Mouse (Mus musculus) kidney, adult 11 months (tissue): ENCODE results near the gene Snx1.
A peak's percentile ranks its signal among the peaks of the same experiment; 100 is the strongest.

Experiments used
- DNase-seq: peaks from one replicate; pipeline ENCODE4 v3.0.0; 2022

Snx1 gene

GRCm38 (mm10) chr9:66126456-66127192 lies at the start of gene Snx1, which contains the start of gene Ciao2a:
Snx1 (minus strand) TSS chr9:66126587.
Ciao2a (plus strand) TSS chr9:66126611.
- peak; percentile 97 for DNase-seq

GRCm38 (mm10) chr9:66174985-66175384 lies 48.6 kb upstream of the Snx1 start:
- no peak for DNase-seq

GRCm38 (mm10) chr9:66173316-66173855 lies 47.0 kb upstream of the Snx1 start:
- DNase-seq: no peak

GRCm38 (mm10) chr9:66171275-66171921 lies 45.0 kb upstream of the Snx1 start:
- DNase-seq: no peak

- no peak for DNase-seq
Measured at GRCm38 (mm10) chr9:66170506-66170905, 44.1 kb upstream of the Snx1 start.

- DNase-seq: no peak
Measured at GRCm38 (mm10) chr9:66168233-66168632, 41.8 kb upstream of the Snx1 start.

- no peak for DNase-seq
Measured at GRCm38 (mm10) chr9:66167222-66167621, 40.8 kb upstream of the Snx1 start.

GRCm38 (mm10) chr9:66162995-66163394 lies 36.6 kb upstream of the Snx1 start:
- DNase-seq: no peak

- DNase-seq: no peak
Measured at GRCm38 (mm10) chr9:66160155-66160554, 33.8 kb upstream of the Snx1 start.

GRCm38 (mm10) chr9:66158885-66159430 lies 32.6 kb upstream of the Snx1 start:
- DNase-seq: no peak

- DNase-seq: peak; percentile 89
Measured at GRCm38 (mm10) chr9:66157958-66158830, 31.8 kb upstream of the Snx1 start, which contains the start of gene Dapk2. Dapk2 (plus strand) TSS chr9:66158223.

GRCm38 (mm10) chr9:66155534-66155933 lies 29.1 kb upstream of the Snx1 start:
- DNase-seq: no peak

- DNase-seq: no peak
Measured at GRCm38 (mm10) chr9:66154013-66154412, 27.6 kb upstream of the Snx1 start.

GRCm38 (mm10) chr9:66153594-66153993 lies 27.2 kb upstream of the Snx1 start:
- no peak for DNase-seq

GRCm38 (mm10) chr9:66152011-66152410 lies 25.6 kb upstream of the Snx1 start:
- no peak for DNase-seq

- DNase-seq: no peak
Measured at GRCm38 (mm10) chr9:66146141-66146540, 19.8 kb upstream of the Snx1 start.

GRCm38 (mm10) chr9:66144248-66144647 lies 17.9 kb upstream of the Snx1 start:
- DNase-seq: peak; percentile 41

GRCm38 (mm10) chr9:66142265-66142664 lies 15.9 kb upstream of the Snx1 start:
- DNase-seq: no peak

- DNase-seq: no peak
Measured at GRCm38 (mm10) chr9:66138193-66138592, 11.8 kb upstream of the Snx1 start.

- DNase-seq: no peak
Measured at GRCm38 (mm10) chr9:66135967-66136366, 9.6 kb upstream of the Snx1 start.

- no peak for DNase-seq
Measured at GRCm38 (mm10) chr9:66131466-66131865, 5.1 kb upstream of the Snx1 start.

- no peak for DNase-seq
Measured at GRCm38 (mm10) chr9:66127884-66128283, 1.5 kb upstream of the Snx1 start.

GRCm38 (mm10) chr9:66127193-66127546 lies 783 bp upstream of the Snx1 start:
- no peak for DNase-seq
